In genomic region chr3:21820051-21820598, GRCm38 (mm10) we compare ENCODE assay signal across 11 mouse cellular contexts.
DNase-seq lines count a peak whose midpoint lies in the region; ATAC-seq and TF ChIP-seq lines count a peak whose summit lies in the region.
"Had no signal": no experiment of that assay in that cellular context is flagged by ENCODE, and none has a peak within 500 bp of the region (broad histone marks: within the 10 kb centered on the region; RNA-seq: fewer than 3 reads in every experiment).

No protein-coding gene starts in this region.

- no peaks in the 10 kb centered on the region for H3K36me3 ChIP-seq in limb, embryonic 13.5 days
- H3K36me3 ChIP-seq in liver, embryonic 11.5 days (ENCODE audit: control insufficient read depth, insufficient read depth, low read length), result no peaks in the 10 kb centered on the region
- H3K36me3 ChIP-seq in midbrain, postnatal 0 days (ENCODE audit: insufficient read depth, low read length), result no peaks in the 10 kb centered on the region

- H3K4me2 ChIP-seq in limb, embryonic 13.5 days (replicated peaks), result no peak overlapping the region
- H3K4me2 ChIP-seq in liver, embryonic 11.5 days, result no peak overlapping the region
- no peak overlapping the region for H3K4me2 ChIP-seq in midbrain, postnatal 0 days (ENCODE audit: low read depth, low read length, poor library complexity, severe bottlenecking)

- peak; percentile 35 to 41 for DNase-seq in heart, adult 18-20 months
- DNase-seq in heart, postnatal 36 days, result no peak
- DNase-seq in Muller cell, postnatal 12 days (ENCODE audit: inconsistent ontology term), result peak; percentile 92
- DNase-seq in embryo, embryonic 11 days, result no peak
- DNase-seq in liver, embryonic 11.5 days (ENCODE audit: low spot score), result no peak
- no peak for DNase-seq in midbrain, postnatal 0 days (ENCODE audit: low spot score)
- DNase-seq: cerebellum, postnatal 25 days; kidney, postnatal 36 days had no signal

- intact Hi-C loops in heart, postnatal 36 days (cut with DNase I), result no loop called here

- H3K4me3 ChIP-seq in embryonic fibroblast, embryonic 13.5 days (ENCODE audit: insufficient read depth, low read length), result no peak overlapping the region
- no peak overlapping the region for H3K4me3 ChIP-seq in limb, embryonic 13.5 days
- no peak overlapping the region for H3K4me3 ChIP-seq in liver, embryonic 11.5 days (ENCODE audit: low read depth, low read length)
- H3K4me3 ChIP-seq in midbrain, postnatal 0 days (ENCODE audit: low read depth, low read length), result no peak overlapping the region

- no peak for TF ChIP-seq CTCF in embryonic fibroblast, embryonic 13.5 days (IDR thresholded peaks at IDR 0.05; ENCODE audit: borderline replicate concordance, insufficient read depth, low read length)
- no peak for TF ChIP-seq CTCF in midbrain, postnatal 0 days (IDR thresholded peaks at IDR 0.05)

- peak overlapping the region; percentile 70 for H3K27ac ChIP-seq in embryonic fibroblast, embryonic 13.5 days (ENCODE audit: insufficient read depth, low read length)
- H3K27ac ChIP-seq in limb, embryonic 13.5 days, result no peak overlapping the region
- H3K27ac ChIP-seq in liver, embryonic 11.5 days (ENCODE audit: low read depth, low read length), result no peak overlapping the region
- no peak overlapping the region for H3K27ac ChIP-seq in midbrain, postnatal 0 days (ENCODE audit: low read depth, low read length)

- peak; percentile 45; the same call in 1 of the 2 replicates for ATAC-seq in limb, embryonic 13.5 days (ENCODE audit: low FRiP score, low read depth)
- no peak for ATAC-seq in liver, embryonic 11.5 days (replicated peaks; ENCODE audit: low FRiP score)
- no peak for ATAC-seq in midbrain, postnatal 0 days (ENCODE audit: low FRiP score)

- no peak for TF ChIP-seq POLR2A in embryonic fibroblast, embryonic 13.5 days (IDR thresholded peaks at IDR 0.05; ENCODE audit: low read depth, low read length)

- no peak overlapping the region for H3K9ac ChIP-seq in limb, embryonic 13.5 days
- H3K9ac ChIP-seq in liver, embryonic 11.5 days (ENCODE audit: low read depth, low read length), result no peak overlapping the region
- no peak overlapping the region for H3K9ac ChIP-seq in midbrain, postnatal 0 days (replicated peaks; ENCODE audit: low read length, poor library complexity, severe bottlenecking)

- H3K9me3 ChIP-seq in limb, embryonic 13.5 days, result no peaks in the 10 kb centered on the region
- no peaks in the 10 kb centered on the region for H3K9me3 ChIP-seq in liver, embryonic 11.5 days (ENCODE audit: control insufficient read depth, low read length)
- H3K9me3 ChIP-seq in midbrain, postnatal 0 days (ENCODE audit: low read length), result no peaks in the 10 kb centered on the region

- peaks cover 2% of the 10 kb centered on the region for H3K4me1 ChIP-seq in embryonic fibroblast, embryonic 13.5 days (ENCODE audit: control insufficient read depth, insufficient read depth, low read length)
- 0 out of 2 replicates have a peak, but pooled peaks cover 3% of the 10 kb centered on the region for H3K4me1 ChIP-seq in limb, embryonic 13.5 days
- no peaks in the 10 kb centered on the region for H3K4me1 ChIP-seq in liver, embryonic 11.5 days (replicated peaks; ENCODE audit: control insufficient read depth, insufficient read depth, low read length)
- no peaks in the 10 kb centered on the region for H3K4me1 ChIP-seq in midbrain, postnatal 0 days (ENCODE audit: insufficient read depth, low read length)

- 58% methylated on average over 3 of the region's 3 CpGs for WGBS in limb, embryonic 13.5 days
- 79% methylated on average over 3 of the region's 3 CpGs for WGBS in liver, embryonic 11.5 days
- 79% methylated on average over 3 of the region's 3 CpGs for WGBS in midbrain, postnatal 0 days

- no peaks in the 10 kb centered on the region for H3K27me3 ChIP-seq in limb, embryonic 13.5 days
- H3K27me3 ChIP-seq in liver, embryonic 11.5 days (replicated peaks; ENCODE audit: control insufficient read depth, insufficient read depth, low read length), result no peaks in the 10 kb centered on the region
- no peaks in the 10 kb centered on the region for H3K27me3 ChIP-seq in midbrain, postnatal 0 days (ENCODE audit: insufficient read depth, low read length)
- H3K27me3 ChIP-seq: CH12.LX had no signal

Comparison
In these comparisons a context has a peak if more than half of its experiments do, and no peak if none do; other contexts are left out.
1. DNase-seq: peak in heart, adult 18-20 months (2 of 2) and Muller cell, postnatal 12 days (single experiment); none in heart, postnatal 36 days (0 of 2), embryo, embryonic 11 days (single experiment), liver, embryonic 11.5 days (single experiment) and midbrain, postnatal 0 days (single experiment).